Mouse (Mus musculus): ENCODE data around the gene Pagr1a. TPM values are rescaled to one million over a fixed set of nuclear protein-coding genes. Genes with fewer than 3 reads are reported as not detected.

The Pagr1a gene
- polyA plus RNA-seq, 1 experiment: 31.1 TPM

DNA sequence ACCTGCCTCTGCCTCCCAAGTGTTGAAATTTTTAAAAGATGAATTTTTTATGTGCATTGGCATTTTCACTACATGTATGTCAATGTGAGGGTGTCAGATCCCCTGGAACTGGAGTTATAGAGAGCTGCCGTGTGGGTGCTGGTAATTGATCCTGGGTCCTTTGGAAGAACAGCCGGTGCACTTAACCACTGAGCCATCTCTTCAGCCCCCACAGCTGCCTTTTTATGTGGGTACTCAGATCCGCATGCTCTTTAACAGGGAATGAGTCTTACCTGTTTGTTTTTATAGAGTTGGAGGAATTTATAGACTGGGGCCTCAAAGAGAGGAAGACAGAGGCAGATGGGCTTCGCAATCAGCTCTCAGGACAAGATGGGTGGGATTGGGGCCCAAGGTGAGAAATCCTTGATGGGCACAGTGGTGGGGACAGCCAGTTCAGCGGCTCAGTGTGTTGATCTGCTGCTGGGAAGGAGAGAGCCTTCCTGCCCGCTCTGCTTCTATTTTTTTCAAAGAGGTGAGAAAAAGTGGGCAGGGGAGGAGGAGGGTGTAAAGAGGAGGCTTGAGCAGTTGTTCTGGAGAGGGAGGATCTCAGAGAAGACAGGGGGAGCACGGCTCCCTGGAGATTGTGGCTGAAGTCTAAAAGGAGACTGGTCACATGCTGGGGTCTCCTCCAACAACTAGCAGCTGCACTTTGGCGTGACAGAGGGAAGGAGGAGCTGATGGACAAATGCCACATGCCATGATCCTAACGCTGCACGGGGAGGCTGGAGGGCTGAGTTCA is 32.3 kb downstream of the Pagr1a start:
- TF ChIP-seq GATA1 (IDR thresholded peaks at IDR 0.05; ENCODE audit: low read length): no peak

DNA sequence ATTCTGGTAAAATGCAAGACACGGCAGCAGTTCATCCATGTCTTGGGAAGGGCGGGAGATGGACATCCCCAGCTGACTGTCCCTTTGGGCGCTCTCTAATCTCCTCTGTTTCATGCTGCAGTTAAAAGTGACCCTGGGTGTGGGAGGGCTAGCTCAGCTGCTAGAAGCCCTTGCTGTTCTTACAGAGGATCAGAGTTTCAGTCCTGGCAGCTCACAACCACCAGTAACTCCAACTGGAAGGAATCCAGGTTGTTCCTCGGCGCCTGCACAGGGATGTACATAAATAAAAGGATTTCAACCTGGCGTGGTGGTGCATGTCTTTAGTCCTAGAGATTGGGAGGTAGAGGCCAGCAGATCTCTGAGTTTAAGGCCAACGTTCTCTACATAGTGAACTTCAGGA is 34.0 kb downstream of the Pagr1a start:
- no peak for TF ChIP-seq GATA1 (IDR thresholded peaks at IDR 0.05; ENCODE audit: low read length)

DNA sequence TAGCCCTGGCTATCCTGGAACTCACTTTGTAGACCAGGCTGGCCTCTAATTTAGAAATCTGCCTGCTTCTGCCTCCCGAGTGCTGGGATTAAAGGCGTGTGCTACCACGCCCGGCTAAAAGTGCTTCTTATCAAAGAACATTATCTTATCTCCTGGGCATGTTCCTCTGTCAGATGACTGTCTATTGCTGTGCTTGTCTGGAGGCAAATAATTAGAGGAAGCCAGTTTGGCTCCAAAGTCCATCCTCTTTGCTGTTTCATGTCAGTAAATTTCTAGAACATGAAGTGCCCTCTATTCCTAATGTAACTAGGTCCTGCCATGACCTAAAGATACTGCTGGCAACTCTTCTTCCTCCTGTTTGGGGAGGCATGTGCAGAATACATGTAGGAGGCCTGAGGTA is 35.1 kb downstream of the Pagr1a start:
- no peak for TF ChIP-seq GATA1 (IDR thresholded peaks at IDR 0.05; ENCODE audit: low read length)

DNA sequence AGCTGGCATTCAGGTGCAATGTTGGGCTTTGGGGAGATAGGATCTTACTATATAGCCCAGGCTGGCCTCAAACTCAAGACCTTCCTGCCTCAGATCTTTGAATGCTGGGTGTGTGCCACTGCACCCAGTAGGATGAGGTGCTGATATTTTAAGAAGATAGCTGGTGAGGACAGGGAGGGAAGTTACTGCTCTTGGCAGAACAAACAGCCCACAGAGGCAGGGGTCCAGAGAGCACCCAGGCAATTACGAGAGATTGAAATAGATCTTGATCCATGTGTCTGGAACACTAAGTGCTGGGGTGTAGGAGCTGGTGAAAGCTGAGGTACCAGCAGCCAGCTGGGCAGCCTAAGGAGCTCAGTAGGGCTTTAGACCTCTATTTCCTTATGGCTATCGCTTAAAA is 35.6 kb downstream of the Pagr1a start:
- no peak for TF ChIP-seq GATA1 (IDR thresholded peaks at IDR 0.05; ENCODE audit: low read length)

DNA sequence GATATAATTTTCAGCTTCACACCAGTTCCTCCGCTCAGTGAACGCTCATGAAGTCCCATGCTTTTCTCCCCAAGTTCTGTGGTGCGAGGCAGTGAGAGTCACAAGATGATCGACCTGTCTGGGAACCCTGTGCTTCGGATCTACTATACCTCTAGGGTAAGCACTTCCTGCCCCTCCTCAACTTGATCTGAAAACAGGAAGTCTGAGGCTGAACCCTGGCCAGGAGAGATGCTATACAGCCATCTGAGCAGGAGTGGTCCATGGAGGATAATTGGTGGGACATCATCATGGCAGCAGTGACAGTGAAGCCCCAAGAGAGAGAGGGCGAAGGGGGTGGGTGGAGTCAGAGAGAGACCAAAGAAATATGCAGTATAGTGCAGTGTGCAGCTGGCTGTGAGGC is 38.3 kb downstream of the Pagr1a start:
- no peak for TF ChIP-seq GATA1 (IDR thresholded peaks at IDR 0.05; ENCODE audit: low read length)

DNA sequence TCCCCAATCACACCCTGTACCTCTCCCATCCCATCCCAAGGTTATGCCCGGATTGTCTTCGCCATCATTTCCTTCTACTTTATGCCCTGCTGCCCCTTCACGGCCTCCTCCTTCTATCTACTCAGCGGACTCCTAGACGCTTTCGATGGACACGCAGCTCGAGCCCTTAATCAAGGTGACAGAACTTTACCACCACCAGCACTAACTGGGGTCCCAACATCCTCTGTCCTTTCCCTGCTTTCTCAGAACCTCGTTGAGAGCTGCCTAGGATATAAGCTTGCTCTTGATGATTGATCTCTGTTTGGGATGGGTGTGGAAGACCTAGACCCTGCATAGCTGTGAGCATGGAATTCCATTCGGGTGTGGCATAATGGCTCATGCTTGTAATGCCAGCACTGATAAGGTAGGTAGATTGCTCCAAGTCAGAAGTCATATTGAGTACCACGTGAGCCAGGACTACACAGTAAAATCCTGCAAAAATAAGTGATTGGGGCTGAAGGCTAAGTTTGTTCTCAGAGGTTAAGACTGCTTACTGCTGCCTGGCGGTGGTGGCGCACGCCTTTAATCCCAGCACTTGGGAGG is 40.2 kb downstream of the Pagr1a start:
- no peak for TF ChIP-seq GATA1 (IDR thresholded peaks at IDR 0.05; ENCODE audit: low read length)

DNA sequence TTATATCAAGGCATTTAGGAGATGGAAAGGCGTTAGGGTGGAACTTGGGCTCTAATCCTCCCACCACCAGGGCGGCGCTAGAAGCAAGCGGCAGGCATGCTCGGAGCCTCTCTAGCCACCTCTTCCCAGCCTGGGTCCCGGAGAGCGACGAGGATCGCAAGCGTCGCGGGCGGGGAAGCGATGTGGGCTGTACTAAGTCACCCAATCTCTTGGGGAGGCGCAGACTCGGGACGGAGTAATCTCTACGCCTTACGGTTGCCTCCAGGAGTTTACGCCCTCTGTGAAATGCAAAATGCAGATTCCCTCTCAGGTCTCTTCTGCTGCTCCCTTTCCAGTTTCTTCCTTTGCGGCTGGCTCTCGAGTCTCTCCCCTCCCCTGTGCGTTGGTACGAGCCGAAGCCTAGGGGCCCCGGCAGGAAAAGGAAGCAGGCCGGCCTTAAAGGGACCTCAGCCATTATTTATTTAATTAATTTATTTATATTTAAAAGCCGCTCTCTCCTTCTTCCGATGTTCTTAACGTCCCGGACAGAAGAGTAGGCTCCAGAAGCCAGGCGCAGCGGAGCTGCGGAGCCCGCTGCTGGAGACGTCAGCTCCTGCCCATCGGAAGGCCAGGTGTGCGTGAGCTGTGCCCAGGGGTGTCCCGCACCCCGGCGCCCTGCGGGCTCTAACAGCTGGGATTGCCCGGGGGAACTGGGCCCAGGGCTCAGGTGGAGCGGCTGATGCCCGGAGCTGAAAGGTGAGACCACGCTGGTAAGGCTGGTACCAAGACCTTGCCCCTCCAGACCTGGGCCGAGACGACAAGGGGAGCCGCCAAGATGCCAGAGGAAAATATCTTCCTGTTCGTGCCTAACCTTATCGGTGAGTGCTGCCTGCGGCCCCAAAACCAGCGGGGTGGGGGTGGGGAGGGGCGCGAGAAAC is 40.9 kb downstream of the Pagr1a start, which contains the start of gene Cdiptos:
Gene Cdiptos (minus strand): TSS at position 149 of the 917 bp plus-strand sequence.
- TF ChIP-seq GATA1 (IDR thresholded peaks at IDR 0.05; ENCODE audit: low read length): no peak

DNA sequence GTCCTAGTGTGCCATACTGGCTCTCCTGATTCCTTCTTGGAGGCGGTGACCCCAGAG is 41.4 kb downstream of the Pagr1a start, which contains the start of gene Cdipt:
Gene Cdipt (plus strand): TSS at position 22 of the 57 bp plus-strand sequence.
- TF ChIP-seq GATA1 (IDR thresholded peaks at IDR 0.05; ENCODE audit: low read length): no peak

DNA sequence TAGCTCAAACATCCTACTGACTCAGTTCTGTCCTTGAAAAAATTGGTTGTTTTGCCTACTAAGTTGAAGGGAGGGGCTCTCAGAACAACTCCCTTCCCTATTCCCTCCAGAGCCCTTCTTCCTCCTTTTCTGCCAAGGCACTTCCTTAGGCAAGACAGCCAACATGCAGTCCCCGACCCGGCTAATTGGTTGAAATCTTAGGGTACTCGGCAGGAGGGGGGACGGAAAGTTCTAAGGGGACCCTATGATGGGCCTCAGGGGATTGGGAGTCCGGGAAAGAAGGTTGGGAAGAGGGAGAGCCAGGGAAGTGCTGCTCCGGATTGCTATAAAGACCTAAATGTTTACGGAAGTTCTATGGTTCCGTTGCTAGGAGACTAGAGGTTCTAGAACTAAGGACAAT is 41.7 kb downstream of the Pagr1a start:
- no peak for TF ChIP-seq GATA1 (IDR thresholded peaks at IDR 0.05; ENCODE audit: low read length)

DNA sequence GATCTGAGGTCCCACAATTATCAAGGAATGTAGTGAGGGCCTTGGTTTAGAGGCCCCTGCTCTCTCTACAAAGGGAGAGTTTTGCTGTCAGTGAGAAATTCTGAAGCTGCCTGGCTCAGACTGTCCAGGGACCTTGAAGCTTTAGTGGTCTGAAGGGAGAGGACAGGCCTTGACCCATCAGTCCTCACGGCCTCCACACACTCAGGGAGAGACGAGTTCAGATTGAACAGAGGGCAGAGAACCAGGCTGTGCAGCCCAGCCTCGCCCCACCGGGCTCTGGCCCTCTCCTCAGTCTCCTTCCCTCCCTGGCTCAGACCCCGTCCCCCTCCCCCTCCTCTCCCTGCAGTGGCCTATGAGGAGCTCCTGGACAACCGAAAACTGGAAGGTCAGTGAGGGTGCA is 49.8 kb downstream of the Pagr1a start:
- TF ChIP-seq GATA1 (IDR thresholded peaks at IDR 0.05; ENCODE audit: low read length): no peak

DNA sequence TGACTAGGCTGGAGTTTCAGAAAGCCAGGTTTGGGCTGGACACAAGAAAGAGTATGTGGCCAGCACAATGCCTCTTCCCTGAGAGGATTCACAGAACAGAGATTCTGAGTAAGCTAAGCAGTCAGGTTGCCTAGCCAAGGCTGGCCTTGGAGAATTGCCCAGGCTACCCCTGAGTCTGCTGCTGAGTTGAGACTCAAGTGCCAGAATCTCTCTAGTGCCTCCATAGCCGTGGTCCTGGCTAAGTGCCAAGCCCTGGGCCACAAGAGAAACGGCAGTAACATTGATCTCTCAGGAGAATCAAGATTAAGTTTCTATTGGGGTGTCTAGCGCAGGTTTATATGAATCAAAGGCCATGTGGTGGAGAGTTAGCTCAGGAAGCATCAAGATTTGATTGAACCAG is 51.6 kb downstream of the Pagr1a start:
- TF ChIP-seq GATA1 (IDR thresholded peaks at IDR 0.05; ENCODE audit: low read length): no peak

Other genes with a start within 250 kb of the Pagr1a start
- gene Ypel3, start 240.4 kb downstream of the Pagr1a start, polyA plus RNA-seq (2012): 29.3 and 38.2 TPM in 2 replicates
- gene Tbx6, start 235.9 kb downstream of the Pagr1a start, polyA plus RNA-seq (2012): 0.23 and 0.55 TPM in 2 replicates
- gene Ppp4c, start 224.9 kb downstream of the Pagr1a start, polyA plus RNA-seq (2012): 185 and 249 TPM in 2 replicates
- 0.35 and 0.56 TPM in 2 replicates for gene Fam57b, start 219.7 kb downstream of the Pagr1a start, polyA plus RNA-seq (2012)
- not detected in 2 replicates for gene 4930451I11Rik, start 185.7 kb downstream of the Pagr1a start, polyA plus RNA-seq (2012)
- gene Doc2a, start 169.9 kb downstream of the Pagr1a start, polyA plus RNA-seq (2012): not detected in 2 replicates
- 312 and 358 TPM in 2 replicates for gene Hirip3, start 155.4 kb downstream of the Pagr1a start, polyA plus RNA-seq (2012)
- gene Ino80e, start 155.0 kb downstream of the Pagr1a start, polyA plus RNA-seq (2012): 1,199 and 1,504 TPM in 2 replicates
- 210 and 262 TPM in 2 replicates for gene Taok2, start 132.6 kb downstream of the Pagr1a start, polyA plus RNA-seq (2012)
- 54.6 and 89.1 TPM in 2 replicates for gene Tmem219, start 94.4 kb downstream of the Pagr1a start, polyA plus RNA-seq (2012)
- gene Kctd13, start 88.5 kb downstream of the Pagr1a start, polyA plus RNA-seq (2012): 27.6 and 38.3 TPM in 2 replicates
- gene Asphd1, start 67.8 kb downstream of the Pagr1a start, polyA plus RNA-seq (2012): not detected in 2 replicates
- 0.59 and 0.93 TPM in 2 replicates for gene Sez6l2, start 66.8 kb downstream of the Pagr1a start, polyA plus RNA-seq (2012)
- gene Cdipt, start 41.4 kb downstream of the Pagr1a start, polyA plus RNA-seq (2012): 94.7 and 114 TPM in 2 replicates
- gene Cdiptos, start 41.3 kb downstream of the Pagr1a start, polyA plus RNA-seq (2012): 0.04 and 0.16 TPM in 2 replicates
- gene Mvp, start 2.7 kb downstream of the Pagr1a start, polyA plus RNA-seq (2012): 18.3 and 22.4 TPM in 2 replicates
- 4.9 and 12.5 TPM in 2 replicates for gene Pagr1b, start 868 bp downstream of the Pagr1a start, polyA plus RNA-seq (2012)
- 145 and 228 TPM in 2 replicates for gene Gm42742, start 3.7 kb upstream of the Pagr1a start, polyA plus RNA-seq (2012)
- 0.53 and 1.9 TPM in 2 replicates for gene Prrt2, start 3.9 kb upstream of the Pagr1a start, polyA plus RNA-seq (2012)
- 820 and 1,081 TPM in 2 replicates for gene Maz, start 9.7 kb upstream of the Pagr1a start, polyA plus RNA-seq (2012)
- 45.3 and 56.9 TPM in 2 replicates for gene Kif22, start 25.1 kb upstream of the Pagr1a start, polyA plus RNA-seq (2012)
- gene Zg16, start 70.0 kb upstream of the Pagr1a start, polyA plus RNA-seq (2012): not detected in 2 replicates
- 197 and 223 TPM in 2 replicates for gene AI467606, start 74.0 kb upstream of the Pagr1a start, polyA plus RNA-seq (2012)
- 0.98 and 2.0 TPM in 2 replicates for gene Qprt, start 104.9 kb upstream of the Pagr1a start, polyA plus RNA-seq (2012)
- 104 and 107 TPM in 2 replicates for gene Spn, start 120.5 kb upstream of the Pagr1a start, polyA plus RNA-seq (2012)
- gene Cd2bp2, start 178.7 kb upstream of the Pagr1a start, polyA plus RNA-seq (2012): 81.2 and 81.3 TPM in 2 replicates
- gene Tbc1d10b, start 191.1 kb upstream of the Pagr1a start, polyA plus RNA-seq (2012): 58.8 and 62.5 TPM in 2 replicates
- gene Mylpf, start 191.5 kb upstream of the Pagr1a start, polyA plus RNA-seq (2012): 1.2 and 4.3 TPM in 2 replicates
- gene Zfp553, start 215.7 kb upstream of the Pagr1a start, polyA plus RNA-seq (2012): 37.7 and 38.1 TPM in 2 replicates
- 151 and 170 TPM in 2 replicates for gene Sept1, start 215.8 kb upstream of the Pagr1a start, polyA plus RNA-seq (2012)
- 86.6 and 115 TPM in 2 replicates for gene Zfp771, start 226.9 kb upstream of the Pagr1a start, polyA plus RNA-seq (2012)
- 108 and 177 TPM in 2 replicates for gene Dctpp1, start 243.4 kb upstream of the Pagr1a start, polyA plus RNA-seq (2012)